Mouse (Mus musculus): ENCODE measurements around the gene Atp6v1g2. TPM values are rescaled to one million over a fixed set of nuclear protein-coding genes. Genes with fewer than 3 reads are reported as not detected.

Gene Atp6v1g2
- polyA plus RNA-seq, 1 experiment: 5.0 TPM

- TF ChIP-seq CTCF (IDR thresholded peaks at IDR 0.05; ENCODE audit: extremely low read depth, insufficient read depth, insufficient read length, insufficient replicate concordance): no peak
- no peak for TF ChIP-seq POLR2A (IDR thresholded peaks at IDR 0.05; ENCODE audit: low read depth, low read length)
- no peak overlapping the region for H3K27ac ChIP-seq (ENCODE audit: insufficient read depth, low read length)
- 87% methylated on average over 13 of the region's 13 CpGs for WGBS
- no peaks in the 10 kb centered on the region for H3K36me3 ChIP-seq (ENCODE audit: control insufficient read depth, insufficient read depth, low read length)
- DNase-seq (ENCODE audit: low read depth in 1 of 2, low spot score in 2 of 2): no peak
- no peaks in the 10 kb centered on the region for H3K27me3 ChIP-seq (ENCODE audit: control insufficient read depth, insufficient read depth, low read length)
- H3K4me1 ChIP-seq (ENCODE audit: control insufficient read depth, insufficient read depth, insufficient read length): peaks cover 2% of the 10 kb centered on the region; the same call in 1 of the 2 replicates
- no peak overlapping the region for H3K4me3 ChIP-seq (ENCODE audit: extremely low read depth, insufficient read depth, insufficient read length)
These were observed 45.7 kb downstream of the Atp6v1g2 start for GRCm38 (mm10) chr17:35278957-35279688.

- DNase-seq (ENCODE audit: low read depth in 1 of 2, low spot score in 2 of 2): no peak
- Histone ChIP-seq H3K4me1 (ENCODE audit: control insufficient read depth, insufficient read depth, insufficient read length) (no peaks in the 10 kb centered on the region), H3K4me3 (ENCODE audit: extremely low read depth, insufficient read depth, insufficient read length) (no peak overlapping the region), H3K27ac (ENCODE audit: insufficient read depth, low read length) (no peak overlapping the region), H3K27me3 (ENCODE audit: control insufficient read depth, insufficient read depth, low read length) (peaks cover 2% of the 10 kb centered on the region; the same call in 1 of the 2 replicates), H3K36me3 (ENCODE audit: control insufficient read depth, insufficient read depth, low read length) (no peaks in the 10 kb centered on the region)
- no peak for TF ChIP-seq POLR2A (IDR thresholded peaks at IDR 0.05; ENCODE audit: low read depth, low read length)
- no peak for TF ChIP-seq CTCF (IDR thresholded peaks at IDR 0.05; ENCODE audit: extremely low read depth, insufficient read depth, insufficient read length, insufficient replicate concordance)
- 75% methylated on average over 3 of the region's 3 CpGs for WGBS
These were observed 46.8 kb downstream of the Atp6v1g2 start for GRCm38 (mm10) chr17:35280276-35280675.

GRCm38 (mm10) chr17:35285431-35285830, 52.0 kb downstream of the Atp6v1g2 start:
- no peak for DNase-seq (ENCODE audit: low read depth in 1 of 2, low spot score in 2 of 2)
- H3K4me1 ChIP-seq (ENCODE audit: control insufficient read depth, insufficient read depth, insufficient read length): no peaks in the 10 kb centered on the region
- no peak for TF ChIP-seq CTCF (IDR thresholded peaks at IDR 0.05; ENCODE audit: extremely low read depth, insufficient read depth, insufficient read length, insufficient replicate concordance)
- no peak for TF ChIP-seq POLR2A (IDR thresholded peaks at IDR 0.05; ENCODE audit: low read depth, low read length)
- no peaks in the 10 kb centered on the region for H3K36me3 ChIP-seq (ENCODE audit: control insufficient read depth, insufficient read depth, low read length)
- no peak overlapping the region for H3K27ac ChIP-seq (ENCODE audit: insufficient read depth, low read length)
- H3K27me3 ChIP-seq (ENCODE audit: control insufficient read depth, insufficient read depth, low read length): peaks cover 4% of the 10 kb centered on the region; the same call in 1 of the 2 replicates
- no peak overlapping the region for H3K4me3 ChIP-seq (ENCODE audit: extremely low read depth, insufficient read depth, insufficient read length)

Other genes with a start within 250 kb of the Atp6v1g2 start
- gene Vars, start 232.7 kb upstream of the Atp6v1g2 start, polyA plus RNA-seq (2012; rRNA removed): 489 and 697 TPM in 2 replicates
- gene Vwa7, start 217.1 kb upstream of the Atp6v1g2 start, polyA plus RNA-seq (2012; rRNA removed): 0.72 and 0.90 TPM in 2 replicates
- gene Sapcd1, start 205.6 kb upstream of the Atp6v1g2 start, polyA plus RNA-seq (2012; rRNA removed): 7.3 and 14.7 TPM in 2 replicates
- gene Msh5, start 186.9 kb upstream of the Atp6v1g2 start, polyA plus RNA-seq (2012; rRNA removed): 8.6 and 9.5 TPM in 2 replicates
- 123 and 134 TPM in 2 replicates for gene Clic1, start 183.7 kb upstream of the Atp6v1g2 start, polyA plus RNA-seq (2012; rRNA removed)
- gene Ddah2, start 174.6 kb upstream of the Atp6v1g2 start, polyA plus RNA-seq (2012; rRNA removed): 18.4 and 18.9 TPM in 2 replicates
- 0.47 and 0.59 TPM in 2 replicates for gene Ly6g6c, start 168.3 kb upstream of the Atp6v1g2 start, polyA plus RNA-seq (2012; rRNA removed)
- 4.8 and 5.6 TPM in 2 replicates for gene Mpig6b, start 167.5 kb upstream of the Atp6v1g2 start, polyA plus RNA-seq (2012; rRNA removed)
- 0.31 and 0.39 TPM in 2 replicates for gene Ly6g6e, start 156.8 kb upstream of the Atp6v1g2 start, polyA plus RNA-seq (2012; rRNA removed)
- 1.3 and 1.8 TPM in 2 replicates for gene Ly6g6d, start 155.6 kb upstream of the Atp6v1g2 start, polyA plus RNA-seq (2012; rRNA removed)
- 7.8 and 9.7 TPM in 2 replicates for gene Ly6g6f, start 148.1 kb upstream of the Atp6v1g2 start, polyA plus RNA-seq (2012; rRNA removed)
- gene Abhd16a, start 144.4 kb upstream of the Atp6v1g2 start, polyA plus RNA-seq (2012; rRNA removed): 119 and 154 TPM in 2 replicates
- gene Ly6g5c, start 125.4 kb upstream of the Atp6v1g2 start, polyA plus RNA-seq (2012; rRNA removed): not detected in 2 replicates
- 2.4 and 2.9 TPM in 2 replicates for gene Ly6g5b, start 118.2 kb upstream of the Atp6v1g2 start, polyA plus RNA-seq (2012; rRNA removed)
- gene Gpank1, start 112.2 kb upstream of the Atp6v1g2 start, polyA plus RNA-seq (2012; rRNA removed): 20.9 and 29.9 TPM in 2 replicates
- gene Csnk2b, start 111.6 kb upstream of the Atp6v1g2 start, polyA plus RNA-seq (2012; rRNA removed): 176 and 238 TPM in 2 replicates
- 6.8 and 10.0 TPM in 2 replicates for gene D17H6S53E, start 107.3 kb upstream of the Atp6v1g2 start, polyA plus RNA-seq (2012; rRNA removed)
- 0.12 and 0.18 TPM in 2 replicates for gene Apom, start 101.6 kb upstream of the Atp6v1g2 start, polyA plus RNA-seq (2012; rRNA removed)
- gene Bag6, start 98.5 kb upstream of the Atp6v1g2 start, polyA plus RNA-seq (2012; rRNA removed): 166 and 202 TPM in 2 replicates
- 362 and 462 TPM in 2 replicates for gene Prrc2a, start 68.8 kb upstream of the Atp6v1g2 start, polyA plus RNA-seq (2012; rRNA removed)
- 8.3 and 10.2 TPM in 2 replicates for gene Aif1, start 57.6 kb upstream of the Atp6v1g2 start, polyA plus RNA-seq (2012; rRNA removed)
- gene Lst1, start 45.2 kb upstream of the Atp6v1g2 start, polyA plus RNA-seq (2012; rRNA removed): 109 and 112 TPM in 2 replicates
- 531 and 756 TPM in 2 replicates for gene Ltb, start 39.2 kb upstream of the Atp6v1g2 start, polyA plus RNA-seq (2012; rRNA removed)
- gene Tnf, start 31.7 kb upstream of the Atp6v1g2 start, polyA plus RNA-seq (2012; rRNA removed): 7.5 and 13.2 TPM in 2 replicates
- gene Lta, start 28.3 kb upstream of the Atp6v1g2 start, polyA plus RNA-seq (2012; rRNA removed): 24.8 and 26.8 TPM in 2 replicates
- 0.34 TPM in 1 of 2 replicates, not detected in the other for gene Gm16181, start 12.8 kb upstream of the Atp6v1g2 start, polyA plus RNA-seq (2012; rRNA removed)
- 16.9 and 29.1 TPM in 2 replicates for gene Nfkbil1, start 2.1 kb downstream of the Atp6v1g2 start, polyA plus RNA-seq (2012; rRNA removed)
- 284 and 323 TPM in 2 replicates for gene Ddx39b, start 8.1 kb downstream of the Atp6v1g2 start, polyA plus RNA-seq (2012; rRNA removed)
- 1,148 and 1,488 TPM in 2 replicates for gene H2-D1, start 29.1 kb downstream of the Atp6v1g2 start, polyA plus RNA-seq (2012; rRNA removed)
- not detected in 2 replicates for gene H2-Q1, start 86.7 kb downstream of the Atp6v1g2 start, polyA plus RNA-seq (2012; rRNA removed)
- 0.48 and 0.58 TPM in 2 replicates for gene H2-Q2, start 108.6 kb downstream of the Atp6v1g2 start, polyA plus RNA-seq (2012; rRNA removed)
- gene H2-Q4, start 146.0 kb downstream of the Atp6v1g2 start, polyA plus RNA-seq (2012; rRNA removed): 249 and 304 TPM in 2 replicates
- gene H2-Q6, start 191.2 kb downstream of the Atp6v1g2 start, polyA plus RNA-seq (2012; rRNA removed): 239 and 253 TPM in 2 replicates
- 667 and 745 TPM in 2 replicates for gene H2-Q7, start 205.5 kb downstream of the Atp6v1g2 start, polyA plus RNA-seq (2012; rRNA removed)
- 7.7 and 11.0 TPM in 2 replicates for gene H2-Q10, start 236.4 kb downstream of the Atp6v1g2 start, polyA plus RNA-seq (2012; rRNA removed)

Measured in spleen, adult 2 months (tissue).